Mouse (Mus musculus) naive thymus-derived CD4-positive, alpha-beta T cell, adult 5 months (primary cell): ENCODE data around the gene Plekhg2. TPM values are rescaled to one million over a fixed set of nuclear protein-coding genes. Genes with fewer than 3 reads are reported as not detected.

Experiments used
- polyA plus RNA-seq: library from polyadenylated mRNA; unstranded; fragments of 100-300 nt; shearing (Covaris generic); gene quantifications from one replicate; pipeline ENCODE4 v1.2.1, GENCODE M21; 2017

Gene Plekhg2
- polyA plus RNA-seq: 48.9 TPM

GRCm38 (mm10) chr7:28372251-28373108 is at the start of gene Plekhg2:
TSS of gene Plekhg2 (minus strand) at chr7:28372599.

GRCm38 (mm10) chr7:28392429-28393271 is 20.3 kb upstream of the Plekhg2 start, which contains the start of the genes Med29 and Paf1:
TSS of gene Med29 (minus strand) at chr7:28392708.
TSS of gene Paf1 (plus strand) at chr7:28392951.

GRCm38 (mm10) chr7:28380237-28381016 is 8.0 kb upstream of the Plekhg2 start, which contains the start of gene Zfp36:
TSS of gene Zfp36 (minus strand) at chr7:28380253.

GRCm38 (mm10) chr7:28350155-28350883 is 22.1 kb downstream of the Plekhg2 start, which contains the start of gene Rps16:
TSS of gene Rps16 (plus strand) at chr7:28350652.

GRCm38 (mm10) chr7:28338108-28338998 is 34.0 kb downstream of the Plekhg2 start, which contains the start of gene Supt5:
TSS of gene Supt5 (minus strand) at chr7:28338746.

GRCm38 (mm10) chr7:28311926-28312543 is 60.4 kb downstream of the Plekhg2 start, which contains the start of gene Timm50:
TSS of gene Timm50 (minus strand) at chr7:28312072.

Other genes with a start within 250 kb of the Plekhg2 start
- gene 9530053A07Rik, start 243.1 kb downstream of the Plekhg2 start, polyA plus RNA-seq: not detected
- gene Fbl, start 202.9 kb downstream of the Plekhg2 start, polyA plus RNA-seq: 228 TPM
- 10.3 TPM for gene Dyrk1b, start 193.1 kb downstream of the Plekhg2 start, polyA plus RNA-seq
- 6.6 TPM for gene Eid2, start 104.7 kb downstream of the Plekhg2 start, polyA plus RNA-seq
- gene Eid2b, start 94.9 kb downstream of the Plekhg2 start, polyA plus RNA-seq: 3.7 TPM
- not detected for gene Selenov, start 81.4 kb downstream of the Plekhg2 start, polyA plus RNA-seq
- not detected for gene Dll3, start 70.4 kb downstream of the Plekhg2 start, polyA plus RNA-seq
- 55.8 TPM for gene Timm50, start 60.5 kb downstream of the Plekhg2 start, polyA plus RNA-seq
- 213 TPM for gene Supt5, start 33.9 kb downstream of the Plekhg2 start, polyA plus RNA-seq
- gene Rps16, start 21.9 kb downstream of the Plekhg2 start, polyA plus RNA-seq: 983 TPM
- gene Zfp36, start 7.7 kb upstream of the Plekhg2 start, polyA plus RNA-seq: 189 TPM
- gene Med29, start 20.1 kb upstream of the Plekhg2 start, polyA plus RNA-seq: 23.0 TPM
- gene Paf1, start 20.4 kb upstream of the Plekhg2 start, polyA plus RNA-seq: 170 TPM
- gene Gmfg, start 64.8 kb upstream of the Plekhg2 start, polyA plus RNA-seq: 436 TPM
- 2.3 TPM for gene Lrfn1, start 79.4 kb upstream of the Plekhg2 start, polyA plus RNA-seq
- gene Ifnl2, start 137.9 kb upstream of the Plekhg2 start, polyA plus RNA-seq: not detected
- not detected for gene Ifnl3, start 150.2 kb upstream of the Plekhg2 start, polyA plus RNA-seq
- not detected for gene Sycn, start 168.3 kb upstream of the Plekhg2 start, polyA plus RNA-seq
- gene Nccrp1, start 174.7 kb upstream of the Plekhg2 start, polyA plus RNA-seq: not detected
- 48.1 TPM for gene Samd4b, start 225.5 kb upstream of the Plekhg2 start, polyA plus RNA-seq
- gene Pak4, start 225.6 kb upstream of the Plekhg2 start, polyA plus RNA-seq: 6.2 TPM